Mouse (Mus musculus): ENCODE data around the gene Sh3gl3. TPM values are rescaled to one million over a fixed set of nuclear protein-coding genes. Genes with fewer than 3 reads are reported as not detected.

The Sh3gl3 gene
- polyA plus RNA-seq, 1 experiment, result not detected

DNA sequence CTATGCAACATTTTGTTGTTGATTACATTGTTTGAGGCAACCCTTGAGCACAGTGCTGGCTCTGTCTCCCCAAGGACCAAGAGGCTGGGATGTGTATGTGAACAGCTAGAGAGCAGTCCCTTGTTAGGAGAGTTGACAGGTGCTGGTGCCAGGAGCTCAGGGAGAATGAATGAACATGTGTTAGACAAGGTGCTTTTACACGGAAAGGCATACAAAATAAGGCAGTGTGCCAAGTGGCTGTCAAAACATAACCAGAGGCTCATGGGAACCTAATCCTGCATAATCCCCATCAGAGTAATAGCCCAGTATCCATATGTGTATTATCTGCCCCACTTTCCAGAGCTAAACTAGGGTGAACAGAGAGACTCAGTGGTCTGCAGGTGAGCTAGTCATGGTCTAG lies 160.4 kb downstream of the Sh3gl3 start:
- TF ChIP-seq CTCF (IDR thresholded peaks at IDR 0.05; ENCODE audit: insufficient read depth, low read depth, low read length) (no peak), POLR2A (IDR thresholded peaks at IDR 0.05; ENCODE audit: insufficient read depth, low read depth, low read length) (no peak)
- no peak overlapping the region for H3K4me3 ChIP-seq (ENCODE audit: insufficient read depth, low read depth, low read length)
- no peak overlapping the region for H3K27ac ChIP-seq (ENCODE audit: insufficient read depth, low read depth, low read length)
- 69% methylated on average over 1 of the region's 1 CpGs for WGBS
- peaks cover 14% of the 10 kb centered on the region for H3K4me1 ChIP-seq (ENCODE audit: control insufficient read depth, insufficient read depth, low read length)

DNA sequence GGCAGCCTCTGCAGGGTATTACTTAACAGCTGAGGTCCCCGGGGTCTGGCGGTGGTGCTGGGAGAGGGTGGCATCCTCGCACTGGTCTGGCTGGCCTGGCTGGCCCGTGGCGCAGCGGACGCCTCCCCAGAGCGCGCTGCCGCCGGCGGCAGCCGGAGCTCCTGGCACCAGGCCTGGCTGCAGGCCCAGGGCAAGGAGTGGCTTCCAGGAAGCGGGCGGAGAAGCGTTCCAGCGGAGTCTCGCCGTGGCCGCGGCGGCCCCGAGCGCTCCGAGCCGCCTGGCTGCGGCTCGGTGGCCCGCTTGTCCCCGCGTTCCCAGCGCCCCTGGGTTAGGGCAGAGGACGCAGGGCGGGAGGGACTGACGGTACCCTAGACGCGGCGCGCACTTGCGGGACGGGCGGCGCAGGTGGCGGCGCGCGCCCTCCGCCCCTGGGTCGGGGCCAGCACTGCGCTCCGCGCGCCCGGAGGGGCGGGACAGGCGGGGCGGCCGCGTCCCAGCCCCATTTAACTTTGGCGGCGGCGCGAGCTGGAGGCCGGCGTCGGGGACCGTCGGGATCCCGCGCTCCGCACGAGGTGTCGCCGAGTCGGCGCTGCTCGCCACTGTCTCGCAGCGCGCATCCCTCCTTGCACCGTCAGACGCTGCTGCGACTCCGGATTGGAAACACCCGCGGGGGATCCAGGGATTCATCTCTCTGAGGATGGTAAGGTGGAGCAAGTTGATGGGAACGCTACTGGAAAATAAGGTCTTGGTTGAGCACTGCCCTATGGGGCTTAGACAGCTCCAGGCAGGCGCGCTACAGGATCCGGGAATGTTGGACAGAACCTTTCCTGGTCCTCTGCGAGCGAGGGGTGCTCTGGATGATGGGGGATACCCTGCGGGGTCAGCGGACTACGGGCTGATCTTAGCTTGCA lies 161.8 kb downstream of the Sh3gl3 start, which contains the start of gene Adamtsl3:
Adamtsl3 (plus strand) TSS at position 484 of the 911 bp plus-strand sequence.
- Histone ChIP-seq H3K4me3 (ENCODE audit: insufficient read depth, low read depth, low read length) (peak within 1 kb of the TSS; percentile 40), H3K27ac (ENCODE audit: insufficient read depth, low read depth, low read length) (no peak within 1 kb of the TSS), H3K4me1 (ENCODE audit: control insufficient read depth, insufficient read depth, low read length) (peaks cover 14% of the 10 kb centered on the region)
- 1% methylated on average over 95 of the region's 95 CpGs for WGBS
- TF ChIP-seq POLR2A (IDR thresholded peaks at IDR 0.05; ENCODE audit: insufficient read depth, low read depth, low read length) (no peak), CTCF (IDR thresholded peaks at IDR 0.05; ENCODE audit: insufficient read depth, low read depth, low read length) (no peak)

DNA sequence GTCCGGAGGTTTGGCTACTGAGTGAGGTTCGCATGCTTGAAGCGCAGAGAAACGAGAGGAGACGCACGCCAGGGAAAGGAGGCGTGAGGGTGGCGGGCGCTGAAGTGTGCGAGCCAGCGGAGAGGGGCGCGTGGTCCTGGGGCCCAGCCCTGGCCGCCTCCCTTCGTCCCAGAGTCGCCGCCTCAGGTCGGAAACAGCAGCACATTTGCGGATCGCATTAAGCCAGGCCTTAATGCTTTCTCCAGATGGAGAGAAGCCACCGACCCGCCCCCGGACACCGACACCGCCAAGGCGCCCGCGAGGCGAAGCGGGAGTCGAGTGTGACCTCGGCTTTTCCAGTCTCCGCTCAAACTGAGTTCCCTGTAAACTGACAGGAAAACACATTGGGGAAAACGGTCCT lies 162.5 kb downstream of the Sh3gl3 start:
- Histone ChIP-seq H3K4me3 (ENCODE audit: insufficient read depth, low read depth, low read length) (peak overlapping the region; percentile 40), H3K27ac (ENCODE audit: insufficient read depth, low read depth, low read length) (no peak overlapping the region), H3K4me1 (ENCODE audit: control insufficient read depth, insufficient read depth, low read length) (peaks cover 14% of the 10 kb centered on the region)
- WGBS, result 1% methylated on average over 34 of the region's 34 CpGs
- TF ChIP-seq POLR2A (IDR thresholded peaks at IDR 0.05; ENCODE audit: insufficient read depth, low read depth, low read length) (no peak), CTCF (IDR thresholded peaks at IDR 0.05; ENCODE audit: insufficient read depth, low read depth, low read length) (peak; percentile 6; the same call in 1 of the 2 replicates)

DNA sequence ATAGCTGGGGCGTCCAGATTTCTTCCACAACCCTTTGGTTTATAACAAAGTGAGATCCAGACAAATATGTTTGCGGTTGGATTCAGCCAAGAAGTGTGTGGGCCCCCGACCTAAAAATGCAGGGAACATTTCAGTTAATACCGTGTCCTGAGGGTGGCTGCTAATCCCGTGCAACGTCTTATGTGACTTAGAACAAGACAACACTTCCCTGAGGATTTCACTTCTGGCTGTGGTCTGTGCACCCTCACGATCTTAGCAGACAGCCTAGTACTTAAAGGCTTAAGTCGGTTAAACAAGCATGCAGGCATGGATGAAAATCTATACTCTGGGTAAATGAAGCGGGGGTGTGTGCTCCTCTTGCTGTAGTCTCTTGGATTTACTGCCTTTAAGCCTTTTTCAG lies 164.5 kb downstream of the Sh3gl3 start:
- TF ChIP-seq POLR2A (IDR thresholded peaks at IDR 0.05; ENCODE audit: insufficient read depth, low read depth, low read length) (no peak), CTCF (IDR thresholded peaks at IDR 0.05; ENCODE audit: insufficient read depth, low read depth, low read length) (no peak)
- 90% methylated on average over 9 of the region's 9 CpGs for WGBS
- Histone ChIP-seq H3K4me1 (ENCODE audit: control insufficient read depth, insufficient read depth, low read length) (peaks cover 14% of the 10 kb centered on the region), H3K4me3 (ENCODE audit: insufficient read depth, low read depth, low read length) (no peak overlapping the region), H3K27ac (ENCODE audit: insufficient read depth, low read depth, low read length) (no peak overlapping the region)

DNA sequence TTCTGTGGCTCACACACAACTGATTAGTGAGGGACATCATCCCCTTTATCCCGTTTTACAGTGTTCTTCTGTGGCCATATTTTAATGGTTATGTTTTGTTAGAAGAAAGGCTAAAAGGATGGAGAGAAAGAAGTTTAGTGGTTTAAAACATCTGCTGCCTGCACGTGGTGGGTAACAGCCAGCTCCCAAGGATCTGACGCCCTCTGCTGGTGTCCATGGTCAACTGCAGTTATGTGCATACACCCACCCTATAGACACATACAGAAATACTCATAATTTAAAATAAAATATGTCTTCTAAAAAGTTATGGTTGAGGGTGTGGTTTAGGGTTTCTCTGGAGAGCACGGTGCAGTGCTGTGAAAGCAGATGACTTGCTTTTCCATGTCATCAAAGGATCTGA lies 164.9 kb downstream of the Sh3gl3 start:
- Histone ChIP-seq H3K4me3 (ENCODE audit: insufficient read depth, low read depth, low read length) (no peak overlapping the region), H3K27ac (ENCODE audit: insufficient read depth, low read depth, low read length) (no peak overlapping the region), H3K4me1 (ENCODE audit: control insufficient read depth, insufficient read depth, low read length) (peaks cover 14% of the 10 kb centered on the region)
- no peak for TF ChIP-seq CTCF (IDR thresholded peaks at IDR 0.05; ENCODE audit: insufficient read depth, low read depth, low read length)
- TF ChIP-seq POLR2A (IDR thresholded peaks at IDR 0.05; ENCODE audit: insufficient read depth, low read depth, low read length), result no peak
- WGBS, result 87% methylated on average over 4 of the region's 4 CpGs

DNA sequence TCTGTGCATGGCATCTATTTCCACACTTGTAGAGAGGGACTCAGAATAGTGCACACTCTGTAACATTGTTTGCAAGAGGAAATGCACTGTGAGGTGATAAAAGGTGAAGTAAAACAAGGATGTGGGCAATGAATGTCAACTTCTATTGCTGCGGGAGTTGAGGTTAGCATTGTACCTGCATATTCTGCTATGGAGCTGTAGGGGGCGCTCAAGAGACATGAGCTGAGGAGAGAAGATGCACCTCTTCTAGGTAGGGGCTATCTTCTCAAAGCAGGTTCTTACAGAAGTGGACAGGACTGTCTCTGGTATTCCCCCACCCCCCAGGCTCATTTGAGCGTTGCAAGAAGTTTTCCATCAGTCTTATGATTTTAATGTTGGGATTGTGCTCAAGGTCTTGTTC lies 165.6 kb downstream of the Sh3gl3 start:
- no peak for TF ChIP-seq POLR2A (IDR thresholded peaks at IDR 0.05; ENCODE audit: insufficient read depth, low read depth, low read length)
- no peak for TF ChIP-seq CTCF (IDR thresholded peaks at IDR 0.05; ENCODE audit: insufficient read depth, low read depth, low read length)
- WGBS, result 57% methylated on average over 3 of the region's 3 CpGs
- Histone ChIP-seq H3K4me3 (ENCODE audit: insufficient read depth, low read depth, low read length) (no peak overlapping the region), H3K27ac (ENCODE audit: insufficient read depth, low read depth, low read length) (no peak overlapping the region), H3K4me1 (ENCODE audit: control insufficient read depth, insufficient read depth, low read length) (peaks cover 14% of the 10 kb centered on the region)

DNA sequence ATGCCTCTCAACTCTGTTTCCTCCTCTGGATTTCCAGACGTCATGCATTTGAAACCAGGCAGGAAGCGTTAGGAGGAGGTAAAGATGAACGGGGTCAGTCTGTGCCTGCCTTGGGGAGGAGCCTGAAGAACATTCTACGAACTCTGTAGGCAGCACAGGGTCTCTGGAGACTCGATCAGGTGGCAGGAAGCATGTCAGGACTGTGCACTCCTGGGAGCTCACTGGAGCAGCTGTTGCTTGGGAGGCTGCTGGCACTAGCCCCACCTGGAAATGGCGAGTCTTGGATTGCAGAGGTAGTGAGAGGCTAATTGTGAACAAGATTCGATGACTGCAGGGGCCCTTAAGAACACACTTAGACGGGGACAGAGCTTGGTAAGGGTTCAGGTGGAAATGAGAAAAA lies 167.8 kb downstream of the Sh3gl3 start:
- Histone ChIP-seq H3K4me1 (ENCODE audit: control insufficient read depth, insufficient read depth, low read length) (no peaks in the 10 kb centered on the region), H3K4me3 (ENCODE audit: insufficient read depth, low read depth, low read length) (no peak overlapping the region), H3K27ac (ENCODE audit: insufficient read depth, low read depth, low read length) (no peak overlapping the region)
- TF ChIP-seq CTCF (IDR thresholded peaks at IDR 0.05; ENCODE audit: insufficient read depth, low read depth, low read length) (no peak), POLR2A (IDR thresholded peaks at IDR 0.05; ENCODE audit: insufficient read depth, low read depth, low read length) (no peak)
- 54% methylated on average over 8 of the region's 8 CpGs for WGBS

DNA sequence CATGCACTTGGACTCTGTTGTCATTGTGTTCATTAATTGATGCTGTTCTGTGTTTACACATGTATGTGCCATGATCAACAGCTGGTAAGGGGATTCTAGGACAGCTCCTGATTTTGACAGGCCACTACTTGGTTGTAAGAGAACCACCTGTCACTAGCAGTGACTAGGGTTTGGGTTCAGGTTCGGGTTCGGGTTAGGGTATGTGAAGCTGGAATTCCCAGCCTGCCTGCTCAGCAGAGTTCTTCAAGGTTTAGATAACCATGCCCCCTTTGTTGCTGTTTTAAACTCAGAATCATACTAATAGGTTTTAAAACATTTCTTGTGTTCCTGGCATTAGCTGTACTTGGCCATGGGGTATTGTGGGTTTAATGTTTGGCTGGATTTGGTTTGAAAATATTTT lies 173.1 kb downstream of the Sh3gl3 start:
- H3K4me3 ChIP-seq (ENCODE audit: insufficient read depth, low read depth, low read length), result no peak overlapping the region
- no peak for TF ChIP-seq CTCF (IDR thresholded peaks at IDR 0.05; ENCODE audit: insufficient read depth, low read depth, low read length)
- no peak for TF ChIP-seq POLR2A (IDR thresholded peaks at IDR 0.05; ENCODE audit: insufficient read depth, low read depth, low read length)
- H3K27ac ChIP-seq (ENCODE audit: insufficient read depth, low read depth, low read length), result no peak overlapping the region
- H3K4me1 ChIP-seq (ENCODE audit: control insufficient read depth, insufficient read depth, low read length), result no peaks in the 10 kb centered on the region
- 91% methylated on average over 2 of the region's 2 CpGs for WGBS

DNA sequence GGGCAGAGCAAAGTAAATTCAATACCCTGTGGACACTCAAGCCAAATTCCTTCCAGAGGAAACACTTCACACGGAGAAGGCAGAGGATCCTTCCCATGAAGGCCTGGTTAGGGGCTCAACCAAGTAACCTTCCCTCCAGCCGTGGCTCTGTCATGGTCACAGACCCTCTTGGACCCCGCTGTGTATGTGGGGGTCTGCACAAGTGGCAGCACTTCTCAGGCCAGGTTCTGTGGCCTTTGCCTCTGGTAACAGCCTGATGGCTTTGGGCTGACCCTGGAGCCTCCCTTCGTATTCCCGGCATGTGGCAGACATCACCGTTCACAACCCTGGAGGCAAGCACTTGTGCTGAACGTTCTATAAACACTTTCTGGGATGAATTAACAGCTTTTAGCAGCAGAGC lies 176.2 kb downstream of the Sh3gl3 start:
- TF ChIP-seq CTCF (IDR thresholded peaks at IDR 0.05; ENCODE audit: insufficient read depth, low read depth, low read length) (no peak), POLR2A (IDR thresholded peaks at IDR 0.05; ENCODE audit: insufficient read depth, low read depth, low read length) (no peak)
- WGBS, result 81% methylated on average over 7 of the region's 7 CpGs
- no peak overlapping the region for H3K27ac ChIP-seq (ENCODE audit: insufficient read depth, low read depth, low read length)
- H3K4me1 ChIP-seq (ENCODE audit: control insufficient read depth, insufficient read depth, low read length), result no peaks in the 10 kb centered on the region
- H3K4me3 ChIP-seq (ENCODE audit: insufficient read depth, low read depth, low read length), result no peak overlapping the region
